Mouse (Mus musculus) urinary bladder, adult 18-20 months (tissue): Measurements from ENCODE around the gene Fshr.

Experiments
- DNase-seq, 2 experiments: peaks; one replicate each; pipeline ENCODE4 v3.0.0; 2022; ENCODE audit warnings: low spot score in 2 of 2, mixed read lengths in 2 of 2

Fshr gene

GRCm38 (mm10) chr17:89034627-89035026 lies 165.8 kb downstream of the Fshr start:
- no peak for DNase-seq

DNA sequence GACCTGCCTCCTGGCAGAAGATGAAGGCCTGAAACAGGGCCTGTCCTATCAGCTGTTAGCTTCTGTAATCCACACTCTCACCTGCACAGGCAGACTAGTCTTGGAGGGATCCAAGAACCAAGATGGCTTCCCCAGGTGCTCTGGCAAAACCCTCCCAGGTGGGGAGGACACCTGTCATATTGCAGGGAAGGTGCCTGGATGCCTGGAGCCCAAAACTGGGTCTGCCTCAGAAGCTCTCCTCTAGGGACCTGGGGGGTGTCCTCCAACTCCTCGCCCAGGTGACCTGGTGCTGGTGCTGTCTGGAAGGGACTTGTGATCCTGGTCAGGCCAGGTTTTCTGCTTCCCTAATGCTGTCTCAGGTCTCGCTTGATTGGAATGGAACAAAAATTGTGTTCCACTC lies 167.5 kb downstream of the Fshr start:
- no peak for DNase-seq

- no peak for DNase-seq
Observed at GRCm38 (mm10) chr17:89019518-89019917, 181.0 kb downstream of the Fshr start.

GRCm38 (mm10) chr17:89017002-89017401 lies 183.5 kb downstream of the Fshr start:
- DNase-seq, result no peak

DNA sequence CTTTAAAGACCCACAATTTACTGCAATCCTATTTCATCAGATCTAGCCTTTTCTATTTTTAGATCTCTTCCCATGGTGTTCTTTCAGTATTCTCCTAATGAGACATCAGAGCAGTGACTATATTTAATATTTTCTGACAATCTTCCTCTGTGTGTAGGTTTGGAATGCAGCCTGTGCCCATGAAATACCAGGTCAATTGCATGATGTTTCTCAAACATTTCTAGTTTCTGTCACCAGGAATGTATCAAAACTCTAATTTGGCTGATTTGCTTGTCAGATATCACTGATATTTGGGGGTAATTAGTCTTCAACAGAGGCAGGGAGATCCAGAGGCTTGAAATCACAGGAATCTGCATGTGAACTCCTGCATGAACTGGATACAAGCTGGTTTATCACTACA lies 186.8 kb downstream of the Fshr start:
- no peak for DNase-seq

- DNase-seq, result no peak
Observed at GRCm38 (mm10) chr17:89009117-89009516, 191.4 kb downstream of the Fshr start.

GRCm38 (mm10) chr17:89008680-89009079 lies 191.8 kb downstream of the Fshr start:
- DNase-seq, result no peak

DNA sequence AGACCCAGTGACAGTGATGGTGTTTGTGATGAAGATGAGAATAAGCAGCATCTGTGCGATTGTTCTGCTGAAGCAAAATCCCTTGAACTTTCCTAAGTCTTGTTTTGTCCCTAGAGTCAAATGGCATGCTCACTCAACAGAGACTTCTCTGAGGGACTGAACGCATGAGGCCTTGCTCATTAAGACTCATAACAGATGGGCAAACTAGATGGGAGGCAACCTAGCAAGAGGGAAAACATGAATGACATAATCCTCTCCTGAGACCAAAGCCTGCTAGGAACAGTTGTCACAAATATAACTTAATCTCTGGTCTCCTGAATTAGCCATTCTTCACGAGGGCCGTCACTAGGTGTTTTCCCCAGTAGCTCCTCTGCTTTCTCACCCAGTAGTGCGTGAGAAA lies 194.5 kb downstream of the Fshr start:
- DNase-seq, result no peak

- no peak for DNase-seq
Observed at GRCm38 (mm10) chr17:88999907-89000306, 200.6 kb downstream of the Fshr start.

DNA sequence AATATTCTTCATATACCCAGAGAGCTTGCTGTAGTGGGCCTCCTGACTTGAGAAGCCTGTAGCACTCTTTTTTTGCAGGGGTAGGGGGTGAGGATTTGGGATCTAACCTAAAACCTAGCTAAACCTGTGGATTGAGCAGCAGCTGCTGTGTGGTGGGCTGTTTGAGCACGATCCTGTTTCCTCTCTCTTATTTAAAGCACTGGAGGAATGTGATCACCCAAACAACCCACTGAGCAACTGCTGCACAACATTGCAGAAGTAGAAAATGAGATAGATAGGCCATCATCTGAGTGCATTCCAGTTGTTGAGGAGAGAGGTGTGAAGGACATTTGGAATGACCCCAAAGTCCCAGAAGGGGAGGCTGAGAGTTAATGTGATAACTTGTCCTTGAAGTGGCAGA lies 202.2 kb downstream of the Fshr start:
- no peak for DNase-seq

- DNase-seq, result no peak
Observed at GRCm38 (mm10) chr17:88991238-88991637, 209.2 kb downstream of the Fshr start.

DNA sequence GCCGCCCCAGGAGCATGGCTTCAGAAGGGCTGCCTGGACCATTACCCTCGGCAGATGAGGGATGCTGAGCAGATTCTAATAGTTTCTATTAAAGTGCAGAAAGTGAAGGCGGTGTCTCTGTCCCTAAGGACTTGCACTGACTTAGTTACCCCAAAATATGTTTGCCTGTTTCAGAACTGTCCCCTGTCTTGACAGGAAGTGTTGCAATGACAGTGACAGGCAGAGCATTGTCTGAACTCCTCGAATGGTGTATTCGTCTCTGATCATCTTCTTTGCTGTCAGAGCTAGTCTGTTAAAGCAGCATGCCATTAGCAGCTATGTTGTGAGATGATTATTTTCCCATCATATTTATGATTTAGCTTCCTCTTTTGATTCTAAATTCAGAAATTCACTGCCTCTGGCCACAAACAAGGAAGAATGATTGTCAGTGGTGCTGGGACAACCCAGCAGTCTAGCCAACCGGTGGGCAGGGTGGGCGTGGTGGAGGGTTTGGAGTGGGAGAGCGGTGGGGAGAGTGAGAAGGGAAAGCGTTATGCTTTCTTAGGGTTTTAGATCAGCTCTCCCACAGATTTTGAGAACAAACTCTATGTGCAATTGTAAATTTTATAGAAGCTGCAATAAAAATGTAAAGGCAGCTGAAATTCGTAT lies 219.6 kb downstream of the Fshr start:
- no peak for DNase-seq

DNA sequence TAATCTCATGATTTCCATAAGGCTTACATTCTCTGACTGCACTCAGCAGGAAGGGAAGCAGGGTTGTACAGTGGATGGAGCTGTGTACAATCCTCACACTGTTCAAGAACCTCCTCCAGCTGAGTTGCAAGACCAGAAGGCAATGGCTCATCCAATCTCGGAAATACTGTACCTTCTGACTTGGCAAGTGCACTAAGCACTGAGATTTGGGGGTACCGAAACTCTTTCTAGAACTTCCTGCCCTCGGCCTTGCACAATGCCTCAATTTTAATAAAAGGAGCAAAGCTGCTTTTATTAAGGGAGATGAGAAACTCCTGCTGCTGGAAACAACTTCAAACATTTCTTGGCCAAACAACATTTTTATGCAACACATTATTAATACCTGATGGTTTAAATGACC lies 225.9 kb downstream of the Fshr start:
- DNase-seq, result no peak

GRCm38 (mm10) chr17:88966028-88966427 lies 234.4 kb downstream of the Fshr start:
- no peak for DNase-seq

- DNase-seq, result peak in 1 of 2 experiments; percentile 5
Observed at GRCm38 (mm10) chr17:88954011-88954410, 246.5 kb downstream of the Fshr start.

DNA sequence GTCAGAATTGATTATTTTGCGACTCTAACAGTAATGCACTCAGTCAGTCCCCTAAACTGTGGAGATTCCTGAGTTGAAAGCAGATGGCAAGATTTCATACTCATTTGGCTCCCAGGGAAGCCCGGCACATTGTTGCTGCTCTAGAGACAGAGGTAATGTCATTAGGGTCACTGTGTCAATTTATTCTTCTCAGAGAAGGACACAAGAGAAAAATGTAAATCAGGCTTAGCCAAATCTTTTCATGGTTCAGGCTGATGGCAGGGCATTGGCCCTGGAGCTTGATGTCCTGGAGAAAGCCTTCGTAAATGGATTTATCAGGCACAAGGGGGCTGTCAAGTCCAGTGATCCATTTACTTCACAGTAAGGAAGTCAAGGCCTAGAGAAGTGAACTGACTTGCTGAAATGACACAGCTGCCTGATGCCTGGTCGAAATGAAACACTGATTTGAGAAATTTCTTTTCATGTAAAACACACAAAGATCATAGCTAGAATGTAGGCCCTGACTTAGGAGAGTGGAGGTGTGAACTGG lies 262.3 kb downstream of the Fshr start:
- DNase-seq, result no peak

DNA sequence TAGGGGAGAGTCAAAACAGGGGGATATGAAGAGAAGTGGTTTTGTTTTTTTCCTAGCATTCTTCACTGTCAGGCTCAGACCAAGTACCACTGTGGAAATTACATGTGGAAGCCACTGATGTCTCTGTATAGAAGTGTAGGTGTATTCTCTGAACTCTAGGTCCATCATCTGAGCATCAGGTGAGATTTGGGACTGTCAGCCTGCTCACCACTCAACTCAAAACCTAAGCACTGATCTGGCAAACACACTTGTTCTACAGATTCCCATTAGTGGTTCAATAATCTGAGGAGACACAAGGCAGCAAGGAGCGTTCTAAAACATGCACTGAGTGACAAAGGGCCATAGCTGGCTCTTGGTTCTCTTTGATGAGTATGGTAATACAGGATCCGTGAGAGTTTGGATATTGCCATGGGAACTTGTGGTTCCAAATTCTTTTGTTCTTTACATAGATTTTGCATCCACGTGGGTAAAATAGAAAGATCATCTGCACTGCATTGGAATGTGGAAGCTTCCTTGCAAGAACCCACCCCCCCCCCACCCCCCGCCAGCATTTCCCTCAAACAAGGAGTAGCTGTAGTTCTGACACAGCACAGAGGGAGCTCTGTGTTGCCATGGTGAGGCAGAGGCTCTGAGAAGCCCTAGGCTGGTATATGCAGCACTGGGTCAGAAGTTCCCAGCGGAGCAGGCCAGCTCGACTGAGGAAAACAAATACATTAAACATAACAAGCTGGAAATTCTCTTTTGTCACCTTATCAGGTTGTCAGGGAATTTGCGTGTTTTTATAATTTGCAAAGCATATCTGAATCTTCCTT lies 262.9 kb downstream of the Fshr start:
- DNase-seq, result no peak

DNA sequence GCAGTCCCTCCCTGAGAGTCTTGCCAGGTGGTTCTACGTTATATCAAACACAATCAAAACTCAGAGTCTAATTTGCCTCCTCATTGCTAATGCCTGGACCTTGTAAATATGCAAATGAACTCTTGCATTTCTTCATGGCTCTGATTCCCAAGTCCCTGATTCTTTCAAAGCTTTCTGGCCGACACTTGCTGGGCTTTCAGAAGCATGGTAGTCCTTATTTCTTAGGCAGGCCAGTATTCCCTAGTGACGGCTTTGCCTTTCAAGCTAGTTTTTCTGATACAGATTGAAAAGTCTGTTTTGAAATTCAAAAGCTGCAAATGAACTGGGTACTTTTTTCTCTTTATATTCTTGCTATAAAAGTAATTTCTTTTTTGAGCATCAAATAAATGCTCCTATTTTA lies 263.5 kb downstream of the Fshr start:
- no peak for DNase-seq
